1 mouse cellular context compared by ENCODE assay signal in the genomic region with DNA sequence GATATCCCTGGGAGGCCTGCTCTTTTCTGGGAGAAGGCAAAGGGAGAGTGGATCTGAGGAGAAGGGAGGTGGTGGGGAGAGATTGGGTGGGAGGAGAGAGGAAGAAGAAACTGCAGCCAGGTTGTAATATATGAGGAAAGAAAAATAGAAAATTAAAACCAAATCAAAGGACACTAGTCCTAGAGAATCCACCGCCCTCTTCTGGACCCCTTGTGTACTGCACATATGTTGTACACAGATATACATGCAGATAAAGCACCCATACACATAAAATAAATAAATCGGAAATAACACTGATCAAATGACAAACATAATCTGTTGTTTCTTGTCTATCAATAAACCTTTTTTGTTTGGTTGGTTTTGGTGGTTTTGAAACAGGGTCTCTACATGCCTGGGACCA.
TF ChIP-seq lines count a peak whose summit lies in the region.

No protein-coding gene starts in this region.

TF ChIP-seq in CH12.LX, 34 proteins besides CTCF, POLR2A, EP300 and RAD21 (continued from another document):
- TF ChIP-seq JUND (conservative IDR thresholded peaks at IDR 0.05; ENCODE audit: low read depth, low read length) (no peak), SMC3 (IDR thresholded peaks at IDR 0.05; ENCODE audit: low read depth, low read length) (peak; percentile 15; the same call in 1 of the 2 replicates), PAX5 (IDR thresholded peaks at IDR 0.05; ENCODE audit: low read length) (no peak)
